Mouse (Mus musculus) testis, postnatal 10 days (tissue): ENCODE data around the gene Chp1.
"Not testable (repeated sequence)": the region's sequence is repeated elsewhere in the genome, so short reads cannot be mapped to it uniquely, and the experiment has no call there.

Experiments
- DNase-seq: peaks from one replicate; pipeline ENCODE4 v3.0.0; 2021; ENCODE audit warnings: low spot score

The Chp1 gene

GRCm38 (mm10) chr2:119565284-119565683 lies 17.8 kb downstream of the Chp1 start:
- DNase-seq, result no peak

- DNase-seq, result no peak
Observed at GRCm38 (mm10) chr2:119566182-119566855, 18.8 kb downstream of the Chp1 start.

- no peak for DNase-seq
Observed at GRCm38 (mm10) chr2:119572471-119572870, 25.0 kb downstream of the Chp1 start.

- DNase-seq, result no peak
Observed at GRCm38 (mm10) chr2:119581571-119581970, 34.1 kb downstream of the Chp1 start.

DNA sequence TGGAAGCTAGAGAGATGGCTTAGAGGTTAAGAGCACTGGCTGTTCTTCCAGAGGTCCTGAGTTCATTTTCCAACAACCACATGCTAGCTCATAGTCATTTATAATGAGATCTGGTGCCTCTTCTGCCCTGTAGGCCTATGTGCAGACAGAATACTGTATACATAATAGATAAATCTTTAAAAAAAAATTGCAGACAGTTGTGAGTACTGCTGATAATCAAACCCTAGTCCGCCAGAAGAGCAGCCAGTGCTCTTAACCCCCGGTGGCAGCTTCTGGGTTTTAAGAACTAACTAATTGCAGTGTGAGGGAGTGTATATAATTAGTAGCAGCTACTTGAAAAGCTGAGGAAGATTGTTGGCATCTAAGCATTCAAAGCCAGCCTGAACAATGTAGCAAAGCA lies 35.9 kb downstream of the Chp1 start:
- no peak for DNase-seq

DNA sequence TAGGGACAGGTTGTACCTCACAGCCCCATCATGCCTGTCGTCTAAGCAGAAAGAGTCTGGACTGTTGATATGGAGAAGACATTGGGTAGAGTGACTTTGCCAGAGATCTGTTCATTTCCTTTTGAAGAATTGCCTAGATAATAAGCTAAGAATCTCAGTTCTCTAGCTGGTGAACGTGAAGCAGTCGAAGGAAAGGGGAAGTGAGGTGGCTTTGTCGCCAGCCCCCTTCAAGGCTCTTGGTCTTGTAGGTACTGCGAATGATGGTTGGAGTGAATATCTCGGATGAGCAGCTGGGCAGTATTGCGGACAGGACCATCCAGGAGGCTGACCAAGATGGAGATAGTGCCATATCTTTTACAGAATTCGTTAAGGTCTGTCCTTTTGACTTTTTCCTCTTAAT lies 36.8 kb downstream of the Chp1 start:
- no peak for DNase-seq

DNA sequence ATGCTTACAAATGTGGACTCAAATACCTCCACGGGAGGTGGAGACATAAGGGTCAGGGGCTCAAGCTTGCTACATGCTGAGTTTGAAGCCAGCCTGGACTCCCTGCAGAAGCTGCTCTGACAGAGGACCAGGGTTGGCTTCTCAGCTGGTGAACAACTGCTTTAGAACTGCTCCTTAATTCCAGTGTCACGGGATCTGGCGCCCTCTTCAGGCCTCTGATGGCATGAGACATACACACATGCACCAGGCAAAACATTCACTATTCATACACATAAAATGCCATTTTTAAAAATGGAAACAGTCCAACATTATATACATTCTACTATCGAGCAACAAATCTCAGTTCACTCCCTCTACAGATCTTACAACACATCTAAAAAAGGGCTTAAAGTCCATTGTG lies 39.9 kb downstream of the Chp1 start:
- peak; percentile 79 for DNase-seq

DNA sequence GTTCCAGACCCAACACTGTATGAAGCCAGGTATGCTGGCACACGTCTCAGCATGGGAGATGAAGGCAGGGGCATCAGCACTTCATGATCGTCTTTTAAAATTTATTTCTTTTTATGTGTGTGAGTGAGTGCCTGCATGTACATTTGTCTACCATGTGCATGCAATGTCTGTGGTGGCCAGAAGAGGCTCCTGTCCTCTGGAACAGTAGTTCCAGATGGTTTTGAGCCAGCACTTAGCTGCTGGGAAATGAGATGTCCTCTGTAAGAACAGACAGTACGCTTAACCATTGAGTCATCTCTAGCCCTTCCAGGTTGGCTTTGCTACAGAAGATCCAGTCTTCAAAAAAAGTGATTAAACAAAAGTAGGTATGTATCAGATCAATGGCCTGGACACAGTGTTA lies 43.8 kb downstream of the Chp1 start:
- DNase-seq, result no peak

GRCm38 (mm10) chr2:119593765-119594112 lies 46.2 kb downstream of the Chp1 start:
- DNase-seq, result no peak

DNA sequence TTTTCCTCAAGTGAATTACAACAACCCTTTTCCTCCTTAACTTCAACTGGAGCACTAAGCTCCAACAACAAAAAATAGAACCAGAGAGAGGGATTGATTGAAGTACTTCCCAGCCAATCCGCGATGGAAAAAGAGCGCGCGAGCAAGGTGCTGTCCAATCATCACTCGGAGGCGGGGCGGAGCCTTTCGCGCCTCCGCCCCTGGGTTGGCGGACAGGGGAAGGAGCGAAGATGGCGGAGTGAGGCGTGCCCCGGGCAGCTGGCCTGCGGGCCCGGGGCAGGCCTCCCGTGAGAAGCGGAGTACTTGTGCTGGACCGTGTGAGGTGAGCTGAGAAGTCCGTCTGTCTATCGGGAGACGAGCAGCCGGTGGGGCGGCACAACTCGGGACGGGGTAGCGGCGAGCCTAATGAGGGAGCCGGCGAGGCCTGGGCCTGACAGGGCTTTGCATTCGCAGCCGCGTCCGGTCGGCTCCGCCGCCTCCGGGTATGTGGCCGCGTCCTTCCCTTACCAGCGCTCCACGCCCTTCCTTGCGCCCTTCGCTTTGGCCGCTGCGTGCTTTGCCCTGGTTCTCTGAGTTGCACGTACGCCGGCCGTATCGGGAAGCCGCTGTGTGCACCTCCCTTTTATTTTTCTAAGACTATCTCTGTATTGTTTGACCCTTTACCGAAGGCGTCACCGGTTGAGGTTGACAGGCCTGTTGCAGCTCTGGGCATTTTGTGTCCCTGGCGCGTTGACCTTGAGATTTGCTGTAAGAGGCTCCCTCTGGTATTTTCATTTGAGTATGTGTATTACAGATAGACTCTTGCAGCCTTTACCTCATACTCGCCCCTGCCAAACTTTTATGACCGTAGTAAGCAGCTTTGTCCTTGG lies 46.9 kb downstream of the Chp1 start:
- DNase-seq, result peak; percentile 97

GRCm38 (mm10) chr2:119595308-119595707 lies 47.8 kb downstream of the Chp1 start:
- no peak for DNase-seq

DNA sequence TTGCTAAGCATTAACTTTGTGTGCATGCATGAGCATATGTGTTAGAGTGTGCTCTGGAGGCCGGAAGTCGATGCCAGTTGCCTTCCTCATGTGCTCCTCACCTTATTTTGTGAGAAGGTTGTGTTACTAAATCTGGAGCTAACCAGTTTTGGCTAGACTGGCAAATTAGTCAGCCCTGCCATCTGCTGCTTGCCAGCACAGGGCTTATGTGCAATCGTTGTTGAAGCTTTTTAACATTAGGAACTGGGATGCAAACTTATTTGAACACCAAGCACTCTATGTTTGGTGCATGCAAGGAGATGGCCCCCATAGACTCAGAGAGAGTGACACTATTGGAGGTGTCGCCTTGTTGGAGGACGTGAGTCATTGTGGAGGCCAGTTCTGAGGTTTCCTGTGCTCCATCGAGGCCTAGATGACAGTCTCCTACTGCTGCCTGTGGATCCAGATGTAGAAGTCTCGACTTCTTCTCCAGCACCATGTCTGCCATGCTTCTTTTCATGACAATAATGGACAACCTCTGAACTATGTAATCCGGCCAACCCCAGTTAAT lies 49.4 kb downstream of the Chp1 start:
- no peak for DNase-seq

DNA sequence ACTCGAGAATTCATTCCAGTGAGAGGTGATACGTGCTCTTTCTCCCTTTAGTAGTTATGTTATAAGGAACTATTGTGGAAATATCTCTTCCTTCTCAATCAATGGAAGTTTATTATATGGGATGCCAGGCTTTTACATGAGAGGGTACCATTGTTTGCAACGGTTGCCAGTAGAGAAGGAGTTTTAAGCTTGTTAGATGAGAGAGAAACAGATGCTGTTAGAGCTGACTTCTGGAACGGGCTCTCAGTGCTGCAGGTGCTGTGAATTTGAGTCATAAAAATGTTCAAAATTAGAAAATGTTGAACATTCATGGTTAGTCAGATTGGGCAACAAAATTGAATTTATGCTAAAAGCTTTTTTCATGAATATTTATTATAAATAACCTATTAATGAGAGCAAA lies 53.5 kb downstream of the Chp1 start:
- no peak for DNase-seq

- DNase-seq, result not testable (repeated sequence)
Observed at GRCm38 (mm10) chr2:119601575-119601974, 54.1 kb downstream of the Chp1 start.

DNA sequence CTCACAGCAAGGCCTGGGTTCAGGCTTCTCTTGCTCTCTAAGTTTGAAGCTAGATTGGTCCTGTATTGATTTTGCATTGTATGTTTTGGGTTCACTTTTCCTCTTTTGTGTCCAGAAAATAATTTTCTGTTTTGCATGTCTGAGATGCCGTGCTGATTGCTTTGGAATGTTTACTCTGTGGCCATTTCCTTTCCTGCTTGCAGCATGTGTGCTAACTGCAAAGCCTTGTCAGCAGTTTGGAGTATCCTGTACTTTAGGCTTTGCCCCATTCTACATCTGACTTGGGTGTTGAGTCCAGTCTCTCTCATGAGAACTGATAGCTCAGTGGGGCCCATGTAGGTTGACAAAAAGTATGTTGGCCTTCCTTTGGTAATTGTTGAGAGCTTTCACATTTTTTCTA lies 55.0 kb downstream of the Chp1 start:
- DNase-seq, result no peak

GRCm38 (mm10) chr2:119603909-119604308 lies 56.4 kb downstream of the Chp1 start:
- DNase-seq, result no peak

GRCm38 (mm10) chr2:119605361-119605973 lies 58.0 kb downstream of the Chp1 start:
- DNase-seq, result no peak

DNA sequence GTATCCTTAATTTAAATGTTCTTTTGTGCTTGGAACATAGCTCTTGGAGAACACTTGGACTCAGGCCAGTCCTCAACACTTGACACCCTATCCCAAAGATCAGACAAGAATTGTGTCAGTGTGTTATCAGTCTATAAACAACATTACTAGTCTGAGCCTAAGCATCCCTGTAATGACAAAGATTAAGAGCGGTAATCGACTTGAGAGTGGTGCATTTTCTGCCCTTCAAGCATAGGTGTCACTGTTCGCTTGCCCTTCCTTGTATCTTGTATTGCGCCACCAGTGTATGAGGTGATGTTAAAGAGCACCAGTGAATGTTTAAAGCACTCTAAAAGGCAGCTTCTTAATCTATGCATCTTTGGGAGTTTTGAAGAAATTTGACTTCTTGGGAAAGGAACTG lies 59.5 kb downstream of the Chp1 start:
- no peak for DNase-seq

DNA sequence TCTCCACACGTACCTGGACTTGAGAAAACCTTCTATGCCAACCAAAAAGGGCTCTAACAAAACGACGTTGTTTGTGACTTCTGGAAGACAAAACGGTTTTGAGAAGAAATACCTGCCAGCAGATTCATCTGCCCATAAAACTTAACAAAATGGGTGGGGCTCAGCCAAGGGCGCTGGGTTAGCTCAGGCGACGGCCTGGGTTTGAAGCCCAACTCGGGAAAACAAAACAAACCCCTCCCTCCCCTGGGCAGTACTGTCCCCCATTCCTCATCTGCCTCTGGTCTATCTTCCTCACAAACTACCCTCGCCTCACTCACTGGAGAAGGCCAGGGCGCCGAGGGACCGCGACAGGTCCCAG lies 70.3 kb downstream of the Chp1 start:
- DNase-seq, result no peak

GRCm38 (mm10) chr2:119618199-119618982 lies 70.9 kb downstream of the Chp1 start, which contains the start of the genes Nusap1 and Oip5:
TSS of gene Nusap1 (plus strand) at chr2:119618298.
TSS of gene Oip5 (minus strand) at chr2:119618469.
- DNase-seq, result peak; percentile 95

DNA sequence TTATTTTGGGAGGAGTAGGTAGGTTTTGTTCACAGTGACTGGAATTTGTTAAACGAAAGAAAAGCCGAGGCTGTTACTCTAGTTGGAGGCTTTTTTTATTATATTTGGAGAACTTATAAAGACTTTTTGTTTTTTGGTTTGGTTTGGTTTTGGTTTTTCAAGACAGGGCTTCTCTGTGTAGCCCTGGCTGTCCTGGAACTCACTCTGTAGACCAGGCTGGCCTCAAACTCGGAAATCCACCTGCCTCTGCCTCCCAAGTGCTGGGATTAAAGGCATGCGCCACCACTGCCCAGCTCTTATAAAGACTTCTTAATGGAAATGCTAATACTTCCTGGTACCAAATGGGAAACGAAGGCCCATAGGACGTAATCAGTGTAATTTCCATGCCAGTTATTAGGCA lies 71.5 kb downstream of the Chp1 start:
- DNase-seq, result not testable (repeated sequence)

GRCm38 (mm10) chr2:119621302-119621701 lies 73.8 kb downstream of the Chp1 start:
- DNase-seq, result no peak
